Mouse (Mus musculus) brain, embryonic 14.5 days (tissue): Measurements from ENCODE around the gene Hibch. TPM values are rescaled to one million over a fixed set of nuclear protein-coding genes. Genes with fewer than 3 reads are reported as not detected.
A peak's percentile ranks its signal among the peaks of the same experiment; 100 is the strongest.
"Not testable (repeated sequence)": the region's sequence is repeated elsewhere in the genome, so short reads cannot be mapped to it uniquely, and the experiment has no call there.

Experiments used
- DNase-seq: peaks from one replicate; pipeline ENCODE4 v3.0.0-alpha.2; 2011; ENCODE audit warnings: low read depth
- CTCF ChIP-seq: fragments of 200-500 bp; IDR thresholded peaks from 2 replicates; pipeline ENCODE4 v1.5.1; 2012; ENCODE audit warnings: inconsistent platforms, mild to moderate bottlenecking, moderate library complexity, borderline replicate concordance; ENCODE audit not compliant: insufficient read depth, insufficient read length; ENCODE audit errors: extremely low read depth
- POLR2A ChIP-seq: fragments of 200-500 bp; IDR thresholded peaks from 2 replicates; pipeline ENCODE4 v1.6.1; 2012; ENCODE audit warnings: mild to moderate bottlenecking, inconsistent platforms, borderline replicate concordance; ENCODE audit not compliant: poor library complexity, insufficient read depth, insufficient read length, severe bottlenecking; ENCODE audit errors: extremely low read depth
- polyA plus RNA-seq: library from polyadenylated mRNA; depleted of rRNA; stranded (reverse); fragments of >200 nt; gene quantifications from 2 replicates; pipeline ENCODE4 v1.2.3, GENCODE M21; 2012

Gene Hibch
- polyA plus RNA-seq, 1 experiment = 21.7 TPM

- TF ChIP-seq POLR2A (no peak), CTCF (no peak)
- no peak for DNase-seq
These were observed 26.9 kb upstream of the Hibch start for GRCm38 (mm10) chr1:52817813-52818147.

GRCm38 (mm10) chr1:52839099-52839498 is 5.6 kb upstream of the Hibch start:
- DNase-seq = no peak
- TF ChIP-seq CTCF (no peak), POLR2A (no peak)

GRCm38 (mm10) chr1:52844354-52844753 is 375 bp upstream of the Hibch start:
- no peak for DNase-seq
- TF ChIP-seq CTCF = no peak
- no peak for TF ChIP-seq POLR2A

- TF ChIP-seq CTCF (no peak), POLR2A (no peak)
These were observed 1.8 kb downstream of the Hibch start for GRCm38 (mm10) chr1:52846556-52846955.

GRCm38 (mm10) chr1:52849422-52849821 is 4.7 kb downstream of the Hibch start:
- DNase-seq = no peak
- TF ChIP-seq CTCF = no peak
- no peak for TF ChIP-seq POLR2A

More at GRCm38 (mm10) chr1:52846556-52846955, 1.8 kb downstream of the Hibch start:
- no peak for DNase-seq

GRCm38 (mm10) chr1:52854029-52854428 is 9.3 kb downstream of the Hibch start:
- DNase-seq = peak; percentile 63
- peak; percentile 25; the same call in 1 of the 2 replicates for TF ChIP-seq CTCF

- TF ChIP-seq POLR2A = no peak
- no peak for TF ChIP-seq CTCF
- no peak for DNase-seq
These were observed 11.3 kb downstream of the Hibch start for GRCm38 (mm10) chr1:52855904-52856601.

GRCm38 (mm10) chr1:52864220-52864619 is 19.5 kb downstream of the Hibch start:
- TF ChIP-seq POLR2A (no peak), CTCF (no peak)
- DNase-seq = no peak

- TF ChIP-seq POLR2A (no peak), CTCF (no peak)
These were observed 21.3 kb downstream of the Hibch start for GRCm38 (mm10) chr1:52866007-52866406.

GRCm38 (mm10) chr1:52867876-52868275 is 23.1 kb downstream of the Hibch start:
- DNase-seq = no peak
- no peak for TF ChIP-seq POLR2A
- no peak for TF ChIP-seq CTCF

More at GRCm38 (mm10) chr1:52866007-52866406, 21.3 kb downstream of the Hibch start:
- no peak for DNase-seq

GRCm38 (mm10) chr1:52884208-52884607 is 39.5 kb downstream of the Hibch start:
- DNase-seq = no peak
- TF ChIP-seq CTCF (no peak), POLR2A (no peak)

GRCm38 (mm10) chr1:52909783-52910182 is 65.1 kb downstream of the Hibch start:
- no peak for DNase-seq
- TF ChIP-seq POLR2A (no peak), CTCF (no peak)

GRCm38 (mm10) chr1:52916655-52917054 is 71.9 kb downstream of the Hibch start:
- no peak for TF ChIP-seq CTCF
- TF ChIP-seq POLR2A = no peak
- DNase-seq = no peak

GRCm38 (mm10) chr1:52918897-52919296 is 74.2 kb downstream of the Hibch start:
- DNase-seq = not testable (repeated sequence)

- DNase-seq = not testable (repeated sequence)
These were observed 79.8 kb downstream of the Hibch start for GRCm38 (mm10) chr1:52924482-52924881.
